Mouse (Mus musculus): Measurements from ENCODE around the gene Cacnb2. TPM values are rescaled to one million over a fixed set of nuclear protein-coding genes. Genes with fewer than 3 reads are reported as not detected.

Cacnb2 gene
- polyA plus RNA-seq, 1 experiment from 2014 or later = 0.11 TPM

DNA sequence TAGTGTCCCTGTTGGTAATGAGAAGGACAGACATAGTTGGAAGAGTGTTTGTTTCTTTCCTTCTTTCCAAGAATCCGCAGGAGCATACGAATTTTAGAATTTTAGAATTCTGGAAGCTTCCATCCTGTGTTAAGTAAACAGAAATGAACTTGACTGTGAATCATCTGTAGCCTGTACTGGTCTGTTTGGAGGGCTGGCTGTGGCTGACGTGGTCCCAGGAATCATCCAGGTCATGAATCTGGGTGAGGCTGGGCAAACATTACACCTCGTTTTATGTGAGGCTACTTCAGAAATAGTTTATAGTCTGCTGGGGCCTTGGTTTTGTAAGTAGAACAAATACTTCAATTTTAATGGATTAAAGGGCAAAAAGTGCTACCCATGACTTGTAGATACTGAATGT, 18.0 kb downstream of the Cacnb2 start:
- WGBS (ENCODE audit: insufficient replicate concordance) = 64% methylated on average over 4 of the region's 4 CpGs
- ATAC-seq (peak; percentile 54; the same call in 1 of the 2 replicates), DNase-seq (no peak)
- Histone ChIP-seq H3K9ac (replicated peaks) (no peak overlapping the region), H3K27me3 (ENCODE audit: insufficient read depth, low read length) (no peaks in the 10 kb centered on the region), H3K36me3 (replicated peaks; ENCODE audit: insufficient read depth, low read length) (no peaks in the 10 kb centered on the region), H3K27ac (ENCODE audit: low read depth) (no peak overlapping the region), H3K4me3 (ENCODE audit: low read depth, low read length) (no peak overlapping the region), H3K4me1 (ENCODE audit: insufficient read depth) (no peaks in the 10 kb centered on the region; the same call in 1 of the 2 replicates), H3K4me2 (ENCODE audit: low read depth, low read length) (no peak overlapping the region), H3K9me3 (ENCODE audit: low read length) (no peaks in the 10 kb centered on the region)
- no peak for TF ChIP-seq EP300 (IDR thresholded peaks at IDR 0.05; ENCODE audit: low read depth)
- TF ChIP-seq CTCF (IDR thresholded peaks at IDR 0.05; ENCODE audit: low read depth) = no peak

- H3K36me3 ChIP-seq (replicated peaks; ENCODE audit: insufficient read depth, low read length) = no peaks in the 10 kb centered on the region
- WGBS (ENCODE audit: insufficient replicate concordance) = 63% methylated on average over 5 of the region's 5 CpGs
- TF ChIP-seq CTCF (IDR thresholded peaks at IDR 0.05; ENCODE audit: low read depth) (no peak), EP300 (IDR thresholded peaks at IDR 0.05; ENCODE audit: low read depth) (no peak)
These were observed 20.9 kb downstream of the Cacnb2 start for GRCm38 (mm10) chr2:14623820-14624219.

DNA sequence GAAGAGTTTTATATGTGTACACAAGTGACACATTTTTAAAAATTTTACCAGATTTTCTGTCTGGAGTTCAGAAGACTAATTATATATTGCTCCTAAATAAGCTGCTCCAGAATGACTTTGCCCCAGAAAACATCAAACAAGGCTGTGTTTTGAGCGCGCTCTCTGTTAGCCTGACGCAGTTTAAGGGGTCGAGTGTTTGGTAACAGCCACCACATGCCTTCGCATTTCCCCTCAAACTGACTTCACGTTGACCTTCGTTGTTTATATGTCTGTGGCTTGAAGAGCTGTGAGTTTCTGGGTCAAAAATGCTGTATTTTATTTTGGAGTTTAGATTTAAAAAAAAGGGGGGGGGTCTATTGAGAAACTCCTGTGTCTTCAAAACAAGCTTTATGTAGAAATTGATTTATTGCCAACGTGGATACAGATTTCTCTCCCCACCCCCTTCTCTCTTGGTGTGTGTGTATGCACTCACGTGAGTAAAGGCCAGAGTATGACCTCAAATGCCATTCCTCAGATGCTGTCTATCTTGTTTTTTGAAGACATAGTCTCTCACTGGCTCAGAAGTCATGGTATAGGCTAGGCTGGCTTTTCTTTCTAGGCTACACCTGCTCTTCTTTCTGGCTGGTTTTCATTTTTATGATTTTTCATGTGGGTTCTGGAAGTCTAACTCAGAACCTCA, 27.1 kb downstream of the Cacnb2 start:
- WGBS (ENCODE audit: insufficient replicate concordance) = 56% methylated on average over 9 of the region's 9 CpGs
- H3K27ac ChIP-seq (ENCODE audit: low read depth) = no peak overlapping the region
- H3K27me3 ChIP-seq (ENCODE audit: insufficient read depth, low read length) = no peaks in the 10 kb centered on the region
- H3K4me1 ChIP-seq (ENCODE audit: insufficient read depth) = peaks cover 10% of the 10 kb centered on the region
- H3K36me3 ChIP-seq (replicated peaks; ENCODE audit: insufficient read depth, low read length) = no peaks in the 10 kb centered on the region
- DNase-seq = no peak
- no peak overlapping the region for H3K4me2 ChIP-seq (ENCODE audit: low read depth, low read length)
- H3K9ac ChIP-seq (replicated peaks) = no peak overlapping the region
- no peak overlapping the region for H3K4me3 ChIP-seq (ENCODE audit: low read depth, low read length)
- H3K9me3 ChIP-seq (ENCODE audit: low read length) = no peaks in the 10 kb centered on the region
- no peak for ATAC-seq
- TF ChIP-seq EP300 (IDR thresholded peaks at IDR 0.05; ENCODE audit: low read depth) = no peak
- TF ChIP-seq CTCF (IDR thresholded peaks at IDR 0.05; ENCODE audit: low read depth) = no peak

More at GRCm38 (mm10) chr2:14623820-14624219, 20.9 kb downstream of the Cacnb2 start:
- Histone ChIP-seq H3K4me1 (ENCODE audit: insufficient read depth) (no peaks in the 10 kb centered on the region; the same call in 1 of the 2 replicates), H3K4me2 (ENCODE audit: low read depth, low read length) (no peak overlapping the region), H3K9me3 (ENCODE audit: low read length) (no peaks in the 10 kb centered on the region), H3K4me3 (ENCODE audit: low read depth, low read length) (no peak overlapping the region), H3K27ac (ENCODE audit: low read depth) (no peak overlapping the region), H3K27me3 (ENCODE audit: insufficient read depth, low read length) (no peaks in the 10 kb centered on the region), H3K9ac (replicated peaks) (no peak overlapping the region)
- DNase-seq (no peak), ATAC-seq (no peak)

DNA sequence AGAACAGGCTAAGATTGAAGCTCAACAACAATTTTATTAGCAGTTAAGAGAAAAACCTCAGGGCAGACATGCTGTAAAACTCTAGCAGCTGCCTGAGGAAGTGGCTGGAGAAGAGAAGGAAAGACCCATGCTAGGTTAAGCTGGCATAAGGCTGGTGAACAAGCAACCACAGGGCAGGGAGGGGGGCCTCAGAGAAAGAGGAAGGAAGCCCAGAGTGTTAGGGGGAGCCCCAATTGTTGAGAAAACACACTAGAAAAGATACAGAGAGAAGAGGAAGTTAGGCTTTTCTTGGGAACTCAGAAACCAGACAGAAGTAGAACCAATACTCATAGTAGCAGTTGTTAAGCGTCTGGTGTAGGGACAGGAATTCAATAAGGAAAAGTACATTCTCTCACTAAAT, 28.7 kb downstream of the Cacnb2 start:
- WGBS (ENCODE audit: insufficient replicate concordance) = 26% methylated on average over 1 of the region's 1 CpGs
- Histone ChIP-seq H3K4me1 (ENCODE audit: insufficient read depth) (peaks cover 10% of the 10 kb centered on the region), H3K36me3 (replicated peaks; ENCODE audit: insufficient read depth, low read length) (no peaks in the 10 kb centered on the region), H3K9me3 (ENCODE audit: low read length) (no peaks in the 10 kb centered on the region), H3K27ac (ENCODE audit: low read depth) (peak overlapping the region; percentile 48; the same call in 1 of the 2 replicates), H3K4me3 (ENCODE audit: low read depth, low read length) (no peak overlapping the region), H3K27me3 (ENCODE audit: insufficient read depth, low read length) (no peaks in the 10 kb centered on the region), H3K9ac (replicated peaks) (no peak overlapping the region), H3K4me2 (ENCODE audit: low read depth, low read length) (no peak overlapping the region)
- TF ChIP-seq CTCF (IDR thresholded peaks at IDR 0.05; ENCODE audit: low read depth) = no peak
- no peak for TF ChIP-seq EP300 (IDR thresholded peaks at IDR 0.05; ENCODE audit: low read depth)
- DNase-seq (peak; percentile 61), ATAC-seq (peak; percentile 78)

DNA sequence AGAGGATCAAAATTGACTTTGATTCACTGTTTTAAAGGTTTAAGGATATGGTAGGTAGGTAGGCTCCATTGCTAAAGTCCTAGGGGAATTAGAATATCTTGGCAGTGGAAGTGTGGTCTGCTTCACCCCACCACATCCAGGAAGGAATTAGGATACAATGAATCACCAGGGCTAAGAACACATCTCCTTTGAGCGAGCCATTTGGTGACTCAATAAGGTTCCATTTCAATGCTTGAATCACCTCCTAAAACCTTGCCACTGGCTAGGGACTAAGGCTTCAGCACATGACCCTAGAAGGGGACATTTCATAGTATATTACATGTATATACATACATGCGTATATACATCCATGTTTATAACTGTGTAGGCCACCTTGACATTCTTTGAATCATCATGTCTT, 30.3 kb downstream of the Cacnb2 start:
- DNase-seq = no peak
- Histone ChIP-seq H3K27ac (ENCODE audit: low read depth) (no peak overlapping the region), H3K36me3 (replicated peaks; ENCODE audit: insufficient read depth, low read length) (no peaks in the 10 kb centered on the region), H3K4me2 (ENCODE audit: low read depth, low read length) (no peak overlapping the region), H3K9me3 (ENCODE audit: low read length) (no peaks in the 10 kb centered on the region), H3K9ac (replicated peaks) (no peak overlapping the region), H3K4me3 (ENCODE audit: low read depth, low read length) (no peak overlapping the region), H3K4me1 (ENCODE audit: insufficient read depth) (peaks cover 10% of the 10 kb centered on the region), H3K27me3 (ENCODE audit: insufficient read depth, low read length) (no peaks in the 10 kb centered on the region)
- whole genome bisulfite sequencing (ENCODE audit: insufficient replicate concordance) = 65% methylated on average over 2 of the region's 2 CpGs
- no peak for ATAC-seq
- no peak for TF ChIP-seq CTCF (IDR thresholded peaks at IDR 0.05; ENCODE audit: low read depth)
- TF ChIP-seq EP300 (IDR thresholded peaks at IDR 0.05; ENCODE audit: low read depth) = no peak

DNA sequence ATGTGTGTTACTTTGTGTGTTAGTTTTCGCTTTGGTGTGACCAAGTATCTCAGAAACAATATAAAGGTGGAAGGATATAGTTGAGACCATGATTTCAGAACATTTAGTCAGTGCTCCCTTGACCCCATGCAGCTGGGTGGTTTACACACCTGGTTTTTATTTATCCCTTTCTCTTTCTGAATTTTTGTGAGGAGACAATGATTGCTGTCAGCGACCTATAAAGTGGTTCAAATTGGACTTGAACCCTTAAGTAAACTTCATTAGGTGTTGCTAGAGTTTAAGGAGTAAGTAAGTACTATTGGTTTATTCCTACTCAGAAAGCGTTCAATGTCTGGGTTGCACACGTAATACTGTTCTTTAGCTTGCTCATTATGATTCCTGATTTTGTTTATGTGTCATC, 36.4 kb downstream of the Cacnb2 start:
- Histone ChIP-seq H3K36me3 (replicated peaks; ENCODE audit: insufficient read depth, low read length) (no peaks in the 10 kb centered on the region), H3K9ac (replicated peaks) (no peak overlapping the region), H3K4me3 (ENCODE audit: low read depth, low read length) (no peak overlapping the region), H3K4me1 (ENCODE audit: insufficient read depth) (no peaks in the 10 kb centered on the region), H3K27me3 (ENCODE audit: insufficient read depth, low read length) (no peaks in the 10 kb centered on the region), H3K9me3 (ENCODE audit: low read length) (no peaks in the 10 kb centered on the region), H3K27ac (ENCODE audit: low read depth) (no peak overlapping the region), H3K4me2 (ENCODE audit: low read depth, low read length) (no peak overlapping the region)
- 79% methylated on average over 4 of the region's 4 CpGs for WGBS (ENCODE audit: insufficient replicate concordance)
- ATAC-seq (no peak), DNase-seq (no peak)
- no peak for TF ChIP-seq EP300 (IDR thresholded peaks at IDR 0.05; ENCODE audit: low read depth)
- TF ChIP-seq CTCF (IDR thresholded peaks at IDR 0.05; ENCODE audit: low read depth) = no peak

Data from liver, postnatal 0 days (tissue).